Mouse (Mus musculus) thymus, adult 2 months (tissue): ENCODE data around the gene Eml2.

ENCODE experiments used
- CTCF ChIP-seq: fragments of 200-500 bp; IDR thresholded peaks from 2 replicates; pipeline ENCODE4 v1.5.1; 2012; ENCODE audit warnings: mild to moderate bottlenecking, control low read depth, low read length, moderate library complexity, borderline replicate concordance; ENCODE audit not compliant: control insufficient read depth, poor library complexity, insufficient read depth; ENCODE audit errors: extremely low read depth
- POLR2A ChIP-seq: fragments of 200-500 bp; IDR thresholded peaks from 2 replicates; pipeline ENCODE4 v1.6.1; 2012; ENCODE audit warnings: mild to moderate bottlenecking, low read length, control low read depth, moderate library complexity; ENCODE audit not compliant: control insufficient read depth, poor library complexity, insufficient read depth; ENCODE audit errors: extremely low read depth

- TF ChIP-seq CTCF (no peak), POLR2A (no peak)
Observed at GRCm38 (mm10) chr7:19240905-19241463, 64.8 kb downstream of the Eml2 start.
